Mouse (Mus musculus): ENCODE measurements around the gene Rictor. TPM values are rescaled to one million over a fixed set of nuclear protein-coding genes. Genes with fewer than 3 reads are reported as not detected.

Gene Rictor
- 18.2 TPM for polyA plus RNA-seq (2014; fragmentation: Illumina TruSeq; extraction: RNeasy Lipid Tissue Mini Kit (QIAGEN cat#74804); ENCODE audit: low read depth, low replicate concordance)

DNA sequence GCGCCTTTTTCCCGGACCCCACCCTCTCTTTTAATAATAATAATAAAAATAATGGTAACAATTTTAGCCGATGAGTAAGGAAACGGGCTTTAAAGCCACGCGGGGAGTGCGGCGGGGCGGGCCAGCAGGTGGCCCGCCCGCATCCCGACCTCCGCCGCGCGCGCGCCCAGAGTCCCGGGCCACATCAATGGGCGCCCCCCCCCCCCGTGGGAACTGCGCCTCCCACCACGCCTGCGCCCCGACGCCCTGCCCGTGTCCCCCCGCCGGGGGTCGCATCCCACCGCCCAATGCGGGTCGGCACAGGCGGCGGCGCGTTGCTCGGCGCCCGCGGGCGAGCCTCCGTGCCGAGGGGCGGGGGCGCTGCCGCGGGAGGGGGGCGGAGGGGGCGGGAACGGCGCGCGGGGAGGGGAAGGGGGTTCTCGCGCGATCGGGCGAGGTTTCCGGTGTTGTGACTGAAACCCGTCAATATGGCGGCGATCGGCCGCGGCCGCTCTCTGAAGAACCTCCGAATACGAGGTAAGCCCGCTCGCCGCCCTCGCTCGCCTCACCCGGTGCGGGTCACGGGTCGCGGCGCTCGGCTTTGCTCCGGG is at the start of gene Rictor:
Gene Rictor, plus strand, starts transcription at position 444 of the 590 bp plus-strand sequence.

Other genes starting within 250 kb of the Rictor start
- 4.9 TPM for gene Fyb, start 185.5 kb upstream of the Rictor start, polyA plus RNA-seq (2014; fragmentation: Illumina TruSeq; extraction: RNeasy Lipid Tissue Mini Kit (QIAGEN cat#74804); ENCODE audit: low read depth, low replicate concordance)
- 12.9 TPM for gene Osmr, start 166.6 kb downstream of the Rictor start, polyA plus RNA-seq (2014; fragmentation: Illumina TruSeq; extraction: RNeasy Lipid Tissue Mini Kit (QIAGEN cat#74804); ENCODE audit: low read depth, low replicate concordance)

Measured in kidney, adult 10 weeks (tissue).